Comparison of ENCODE assay signal across 22 mouse cellular contexts in genomic region chr8:11735672-11736235, GRCm38 (mm10). TPM values are rescaled to one million over a fixed set of nuclear protein-coding genes. Genes with fewer than 3 reads are reported as not detected.
A peak's percentile ranks its signal among the peaks of the same experiment; 100 is the strongest.
DNase-seq lines count a peak whose midpoint lies in the region; ATAC-seq lines count a peak whose summit lies in the region.
"Had no signal": no experiment of that assay in that cellular context is flagged by ENCODE, and none has a peak within 500 bp of the region (broad histone marks: within the 10 kb centered on the region; RNA-seq: fewer than 3 reads in every experiment).

No protein-coding gene starts in this region.

- no peaks in the 10 kb centered on the region; the same call in 1 of the 2 replicates for H3K4me1 ChIP-seq in liver, embryonic 16.5 days (ENCODE audit: control insufficient read depth, low read depth, low read length)

- H3K4me3 ChIP-seq in liver, embryonic 16.5 days (ENCODE audit: low read depth, low read length), result no peak overlapping the region
- H3K4me3 ChIP-seq: heart, embryonic 12.5 days; neural tube, embryonic 13.5 days had no signal

- no peak overlapping the region for H3K4me2 ChIP-seq in liver, embryonic 16.5 days (ENCODE audit: low read depth, low read length)
- H3K4me2 ChIP-seq: heart, embryonic 12.5 days; neural tube, embryonic 13.5 days had no signal

- H3K27ac ChIP-seq in liver, embryonic 16.5 days (ENCODE audit: low read length), result peak overlapping the region; percentile 71
- H3K27ac ChIP-seq: neural tube, embryonic 13.5 days had no signal

- no peaks in the 10 kb centered on the region for H3K27me3 ChIP-seq in liver, embryonic 16.5 days (ENCODE audit: control insufficient read depth, insufficient read depth, low read depth, low read length)
- H3K27me3 ChIP-seq: heart, embryonic 12.5 days; neural tube, embryonic 13.5 days had no signal

- peak; percentile 92 for ATAC-seq in liver, embryonic 16.5 days (ENCODE audit: low read depth)
- ATAC-seq: forebrain, postnatal 0 days had no signal

- WGBS in liver, embryonic 16.5 days (ENCODE audit: insufficient replicate concordance), result 57% methylated on average over 15 of the region's 15 CpGs

- H3K9ac ChIP-seq in liver, embryonic 16.5 days (ENCODE audit: low read depth, low read length), result 0 out of 2 replicates have a peak overlapping the region, but pooled peaks have one; percentile 4
- H3K9ac ChIP-seq: forebrain, postnatal 0 days; heart, embryonic 12.5 days; neural tube, embryonic 13.5 days had no signal

- H3K9me3 ChIP-seq in liver, embryonic 16.5 days (replicated peaks; ENCODE audit: control insufficient read depth, low read length), result no peaks in the 10 kb centered on the region
- H3K9me3 ChIP-seq: heart, embryonic 12.5 days; neural tube, embryonic 13.5 days had no signal

- H3K36me3 ChIP-seq in liver, embryonic 16.5 days (ENCODE audit: control insufficient read depth, insufficient read depth), result no peaks in the 10 kb centered on the region

- peak; percentile 7 for DNase-seq in cerebellum, adult 9-10 months
- DNase-seq in cerebellum, adult 9-11 months, result no peak
- peak; percentile 44 for DNase-seq in kidney, adult 18-20 months
- DNase-seq in kidney, postnatal 25 days, result peak; percentile 61 to 89
- DNase-seq in gastrocnemius, postnatal 10 days, result no peak
- DNase-seq in layer of hippocampus, postnatal 14 days (ENCODE audit: low spot score in 2 of 2), result no peak
- DNase-seq in spleen, adult 18-20 months, result no peak
- DNase-seq: adrenal gland, postnatal 10 days; cerebellum, adult 2 months; embryo, embryonic 11 days; forebrain, postnatal 0 days; gastrocnemius, postnatal 25 days; heart, postnatal 4 days; right cerebral cortex, postnatal 4 days had no signal

RNA-seq across cellular contexts. Expression of gene Arhgef7, which starts 8.2 kb away (rescaled TPM):
- 9.1 and 10.1 TPM in 2 replicates for polyA plus RNA-seq in liver, embryonic 16.5 days (2015; fragmentation: Nextera tagmentation; extraction: Ambion mirVana)
- 10 to 100 TPM; 76.7 to 84.2 TPM for total RNA-seq in gastrocnemius, postnatal 10 days (2021)
- 100 to 1,000 TPM; 153 to 157 TPM for total RNA-seq in layer of hippocampus, postnatal 14 days (2021)

RNA-seq across cellular contexts. Expression of gene 1700016D06Rik, which starts 34.9 kb away (rescaled TPM):
- polyA plus RNA-seq in liver, embryonic 16.5 days (2015; fragmentation: Nextera tagmentation; extraction: Ambion mirVana), result not detected in 2 replicates
- total RNA-seq in gastrocnemius, postnatal 10 days (2021), result not detected
- total RNA-seq in layer of hippocampus, postnatal 14 days (2021), result not detected
- total RNA-seq: adrenal gland, postnatal 10 days; forebrain, postnatal 0 days; gastrocnemius, postnatal 25 days; heart, postnatal 4 days; layer of hippocampus, postnatal 10 days; megakaryocyte, adult 5-6 weeks; monocyte, adult 5-6 weeks had no signal
- polyA plus RNA-seq: cerebellum, adult 2 months; heart, embryonic 12.5 days; limb, embryonic 11.5 days; lung, embryonic 16.5 days; neural tube, embryonic 13.5 days had no signal

Comparison
In these comparisons a context has a peak if more than half of its experiments do, and no peak if none do; other contexts are left out.
1. DNase-seq: peak in cerebellum, adult 9-10 months (single experiment), kidney, adult 18-20 months (single experiment) and kidney, postnatal 25 days (2 of 2); none in cerebellum, adult 9-11 months (single experiment), gastrocnemius, postnatal 10 days (single experiment), layer of hippocampus, postnatal 14 days (0 of 2) and spleen, adult 18-20 months (0 of 2).